Mouse (Mus musculus): ENCODE measurements around the gene Zfp639. TPM values are rescaled to one million over a fixed set of nuclear protein-coding genes. Genes with fewer than 3 reads are reported as not detected.
A peak's percentile ranks its signal among the peaks of the same experiment; 100 is the strongest.

Gene Zfp639
- polyA plus RNA-seq, 1 experiment from 2014 or later, result 33.9 TPM

DNA sequence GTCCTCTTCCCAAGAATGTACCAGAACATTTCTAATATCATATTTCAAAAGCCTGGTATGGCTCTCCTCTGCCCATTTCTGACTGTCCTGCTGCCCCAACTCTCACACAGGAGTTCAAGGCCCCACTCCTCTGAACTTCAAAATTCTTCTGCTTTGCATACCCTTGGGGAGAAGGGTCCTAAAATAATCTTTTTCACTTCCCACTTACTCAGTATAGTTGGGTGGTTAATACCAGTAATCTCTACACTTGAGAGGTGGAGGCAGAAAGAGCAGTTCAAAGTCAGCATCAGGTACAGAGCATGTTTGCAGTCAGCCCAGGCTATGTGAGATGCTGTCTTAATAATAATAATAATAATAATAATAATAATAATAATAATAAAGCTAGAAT, 19.1 kb upstream of the Zfp639 start:
- Histone ChIP-seq H3K36me3 (ENCODE audit: insufficient read depth, low read length) (no peaks in the 10 kb centered on the region), H3K27ac (ENCODE audit: low read length) (no peak overlapping the region), H3K9ac (replicated peaks; ENCODE audit: low read depth) (no peak overlapping the region), H3K27me3 (replicated peaks; ENCODE audit: insufficient read depth, low read length) (no peaks in the 10 kb centered on the region), H3K4me2 (replicated peaks; ENCODE audit: low read depth, low read length) (no peak overlapping the region), H3K4me1 (ENCODE audit: insufficient read depth, low read depth, low read length) (no peaks in the 10 kb centered on the region), H3K4me3 (ENCODE audit: low read depth, low read length) (no peak overlapping the region), H3K9me3 (ENCODE audit: low read length) (no peaks in the 10 kb centered on the region)
- DNase-seq (ENCODE audit: low spot score) (no peak), ATAC-seq (no peak)
- TF ChIP-seq CTCF (IDR thresholded peaks at IDR 0.05) (no peak), EP300 (IDR thresholded peaks at IDR 0.05) (no peak)

GRCm38 (mm10) chr3:32492097-32493090, 17.7 kb upstream of the Zfp639 start, which contains the start of gene Kcnmb3:
Gene Kcnmb3, minus strand, starts transcription at chr3:32492231.
- DNase-seq (ENCODE audit: low spot score), result no peak
- no peak for ATAC-seq
- TF ChIP-seq CTCF (IDR thresholded peaks at IDR 0.05), result no peak
- TF ChIP-seq EP300 (IDR thresholded peaks at IDR 0.05), result no peak
- Histone ChIP-seq H3K27me3 (replicated peaks; ENCODE audit: insufficient read depth, low read length) (no peaks in the 10 kb centered on the region), H3K4me1 (ENCODE audit: insufficient read depth, low read depth, low read length) (no peaks in the 10 kb centered on the region), H3K4me2 (replicated peaks; ENCODE audit: low read depth, low read length) (no peak within 1 kb of the TSS), H3K27ac (ENCODE audit: low read length) (no peak within 1 kb of the TSS), H3K36me3 (ENCODE audit: insufficient read depth, low read length) (no peaks in the 10 kb centered on the region), H3K9ac (replicated peaks; ENCODE audit: low read depth) (no peak within 1 kb of the TSS), H3K4me3 (ENCODE audit: low read depth, low read length) (no peak within 1 kb of the TSS), H3K9me3 (ENCODE audit: low read length) (no peaks in the 10 kb centered on the region)
- WGBS, result 73% methylated on average over 11 of the region's 11 CpGs

DNA sequence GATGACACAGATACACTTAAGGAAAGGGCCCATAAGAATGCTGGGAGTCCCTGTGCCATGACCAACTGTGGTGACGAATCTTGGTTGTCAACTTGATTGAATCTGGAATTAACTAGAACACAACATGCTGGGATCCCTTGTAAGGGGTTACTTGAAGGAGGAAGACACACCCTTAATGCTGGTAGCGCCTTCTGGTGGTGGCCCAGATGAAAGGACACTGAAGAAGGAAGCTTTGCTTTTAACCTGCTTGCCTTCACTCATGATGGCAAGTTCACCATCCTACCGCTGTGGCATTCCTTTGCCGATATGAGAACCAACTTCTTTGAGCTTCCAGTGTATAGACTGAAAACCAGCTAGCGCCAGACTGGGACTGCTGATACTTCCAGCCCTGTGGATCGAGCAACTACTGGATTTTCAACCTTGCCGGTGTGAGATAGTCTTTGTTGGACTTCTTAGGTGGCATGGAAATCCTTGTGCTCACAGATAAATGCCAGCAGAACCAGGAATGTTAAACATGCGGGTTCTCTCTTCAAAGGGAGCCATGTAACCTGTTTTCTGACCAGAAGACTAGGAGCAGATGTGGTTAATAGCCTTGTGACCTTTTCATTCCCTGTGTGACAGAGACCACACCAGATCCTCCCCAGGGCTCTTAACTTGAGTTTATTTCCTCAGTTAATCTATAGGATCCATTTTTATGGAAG, 15.5 kb upstream of the Zfp639 start:
- DNase-seq (ENCODE audit: low spot score), result no peak
- no peak for ATAC-seq
- Histone ChIP-seq H3K4me1 (ENCODE audit: insufficient read depth, low read depth, low read length) (no peaks in the 10 kb centered on the region), H3K36me3 (ENCODE audit: insufficient read depth, low read length) (no peaks in the 10 kb centered on the region), H3K27ac (ENCODE audit: low read length) (no peak overlapping the region), H3K9ac (replicated peaks; ENCODE audit: low read depth) (no peak overlapping the region), H3K4me3 (ENCODE audit: low read depth, low read length) (no peak overlapping the region), H3K4me2 (replicated peaks; ENCODE audit: low read depth, low read length) (no peak overlapping the region), H3K27me3 (replicated peaks; ENCODE audit: insufficient read depth, low read length) (no peaks in the 10 kb centered on the region), H3K9me3 (ENCODE audit: low read length) (no peaks in the 10 kb centered on the region)
- TF ChIP-seq CTCF (IDR thresholded peaks at IDR 0.05), result peak; percentile 61
- no peak for TF ChIP-seq EP300 (IDR thresholded peaks at IDR 0.05)
- 80% methylated on average over 8 of the region's 8 CpGs for WGBS

GRCm38 (mm10) chr3:32495088-32495770, 14.8 kb upstream of the Zfp639 start:
- Histone ChIP-seq H3K27me3 (replicated peaks; ENCODE audit: insufficient read depth, low read length) (no peaks in the 10 kb centered on the region), H3K4me3 (ENCODE audit: low read depth, low read length) (no peak overlapping the region), H3K9me3 (ENCODE audit: low read length) (no peaks in the 10 kb centered on the region), H3K27ac (ENCODE audit: low read length) (no peak overlapping the region), H3K36me3 (ENCODE audit: insufficient read depth, low read length) (no peaks in the 10 kb centered on the region), H3K9ac (replicated peaks; ENCODE audit: low read depth) (no peak overlapping the region), H3K4me2 (replicated peaks; ENCODE audit: low read depth, low read length) (no peak overlapping the region), H3K4me1 (ENCODE audit: insufficient read depth, low read depth, low read length) (no peaks in the 10 kb centered on the region)
- ATAC-seq, result no peak
- 68% methylated on average over 8 of the region's 8 CpGs for WGBS
- no peak for TF ChIP-seq CTCF (IDR thresholded peaks at IDR 0.05)
- TF ChIP-seq EP300 (IDR thresholded peaks at IDR 0.05), result no peak
- no peak for DNase-seq (ENCODE audit: low spot score)

- WGBS, result 49% methylated on average over 7 of the region's 8 CpGs
- H3K27me3 ChIP-seq (replicated peaks; ENCODE audit: insufficient read depth, low read length), result no peaks in the 10 kb centered on the region
- no peak overlapping the region for H3K4me2 ChIP-seq (replicated peaks; ENCODE audit: low read depth, low read length)
- H3K4me1 ChIP-seq (ENCODE audit: insufficient read depth, low read depth, low read length), result no peaks in the 10 kb centered on the region
- H3K27ac ChIP-seq (ENCODE audit: low read length), result no peak overlapping the region
- no peaks in the 10 kb centered on the region for H3K36me3 ChIP-seq (ENCODE audit: insufficient read depth, low read length)
- DNase-seq (ENCODE audit: low spot score), result no peak
- H3K9ac ChIP-seq (replicated peaks; ENCODE audit: low read depth), result no peak overlapping the region
- no peaks in the 10 kb centered on the region for H3K9me3 ChIP-seq (ENCODE audit: low read length)
- no peak for ATAC-seq
- TF ChIP-seq EP300 (IDR thresholded peaks at IDR 0.05), result no peak
- TF ChIP-seq CTCF (IDR thresholded peaks at IDR 0.05), result no peak
- no peak overlapping the region for H3K4me3 ChIP-seq (ENCODE audit: low read depth, low read length)
Observed at GRCm38 (mm10) chr3:32495856-32496710, 14.0 kb upstream of the Zfp639 start.
